Mouse (Mus musculus) embryonic facial prominence, embryonic 15.5 days (tissue): Measurements from ENCODE around the gene Eef1e1. TPM values are rescaled to one million over a fixed set of nuclear protein-coding genes. Genes with fewer than 3 reads are reported as not detected.
"Not testable (repeated sequence)": the region's sequence is repeated elsewhere in the genome, so short reads cannot be mapped to it uniquely, and the experiment has no call there.

Source experiments
- ATAC-seq: fragments of 200-750 bp; cut with Nextera tagmentation; 2 replicates; pipeline ENCODE4 v1.8.0; 2017; ENCODE audit warnings: low read depth, moderate TSS enrichment; ENCODE audit not compliant: insufficient number of reproducible peaks, low FRiP score, low TSS enrichment
- H3K27ac ChIP-seq: fragments of 300-500 bp; sonication (generic); replicated peaks from 2 replicates; pipeline ENCODE4 v1.5.1; 2015; ENCODE audit warnings: mild to moderate bottlenecking, inconsistent platforms
- H3K27me3 ChIP-seq: fragments of 300-500 bp; sonication (generic); 2 replicates; pipeline ENCODE4 v1.6.1; 2015; ENCODE audit warnings: inconsistent platforms
- H3K36me3 ChIP-seq: fragments of 300-500 bp; sonication (generic); 2 replicates; pipeline ENCODE4 v1.6.1; 2015; ENCODE audit warnings: mild to moderate bottlenecking, inconsistent platforms
- H3K4me1 ChIP-seq: fragments of 300-500 bp; sonication (generic); 2 replicates; pipeline ENCODE4 v1.6.1; 2015; ENCODE audit warnings: inconsistent platforms
- H3K4me2 ChIP-seq: fragments of 300-500 bp; sonication (generic); replicated peaks from 2 replicates; pipeline ENCODE4 v1.6.1; 2015; ENCODE audit warnings: mild to moderate bottlenecking, inconsistent platforms
- H3K4me3 ChIP-seq: fragments of 300-500 bp; sonication (generic); replicated peaks from 2 replicates; pipeline ENCODE4 v1.5.1; 2015; ENCODE audit warnings: mild to moderate bottlenecking, inconsistent platforms
- H3K9ac ChIP-seq: fragments of 300-500 bp; sonication (generic); 2 replicates; pipeline ENCODE4 v1.6.1; 2015; ENCODE audit warnings: inconsistent platforms
- H3K9me3 ChIP-seq: fragments of 300-500 bp; sonication (generic); replicated peaks from 2 replicates; pipeline ENCODE4 v1.6.1; 2016; ENCODE audit warnings: inconsistent platforms
- WGBS: fragments of 180-500 bp; shearing (Covaris S2); methylation state at CpG from one replicate; pipeline ENCODE4 v1.1.7; 2015; 5-methylcytosine and 5-hydroxymethylcytosine counted together
- polyA plus RNA-seq: library from polyadenylated mRNA; unstranded; fragments of >200 nt; fragmentation: Nextera tagmentation; extraction: Ambion mirVana; gene quantifications from 2 replicates; pipeline ENCODE4 v1.2.1, GENCODE M21; 2015

Gene Eef1e1
- polyA plus RNA-seq, 1 experiment from 2014 or later = 37.4 TPM

GRCm38 (mm10) chr13:38623296-38623695 lies 35.6 kb downstream of the Eef1e1 start:
- 89% methylated on average over 5 of the region's 5 CpGs for WGBS

GRCm38 (mm10) chr13:38618001-38618630 lies 40.7 kb downstream of the Eef1e1 start:
- H3K36me3 ChIP-seq, H3K4me1 ChIP-seq, ATAC-seq, H3K4me3 ChIP-seq, H3K27me3 ChIP-seq, H3K9me3 ChIP-seq, H3K9ac ChIP-seq, H3K27ac ChIP-seq, H3K4me2 ChIP-seq: not testable (repeated sequence)
- 43% methylated on average over 4 of the region's 4 CpGs for WGBS

More at GRCm38 (mm10) chr13:38623296-38623695, 35.6 kb downstream of the Eef1e1 start:
- no peak for ATAC-seq
- Histone ChIP-seq H3K27me3 (no peaks in the 10 kb centered on the region), H3K36me3 (no peaks in the 10 kb centered on the region), H3K4me2 (no peak overlapping the region), H3K9me3 (no peaks in the 10 kb centered on the region), H3K27ac (no peak overlapping the region), H3K4me1 (peaks cover 8% of the 10 kb centered on the region; the same call in 1 of the 2 replicates), H3K9ac (no peak overlapping the region), H3K4me3 (no peak overlapping the region)

- Histone ChIP-seq H3K36me3 (peaks cover 17% of the 10 kb centered on the region; the same call in 1 of the 2 replicates), H3K4me1 (0 out of 2 replicates have a peak, but pooled peaks cover 3% of the 10 kb centered on the region), H3K9ac (no peak overlapping the region), H3K9me3 (no peaks in the 10 kb centered on the region), H3K27me3 (no peaks in the 10 kb centered on the region), H3K4me2 (no peak overlapping the region), H3K4me3 (no peak overlapping the region), H3K27ac (no peak overlapping the region)
- WGBS = 77% methylated on average over 4 of the region's 4 CpGs
- ATAC-seq = no peak
These were observed 42.0 kb downstream of the Eef1e1 start for GRCm38 (mm10) chr13:38616887-38617286.

GRCm38 (mm10) chr13:38615656-38616055 lies 43.2 kb downstream of the Eef1e1 start:
- peaks cover 17% of the 10 kb centered on the region; the same call in 1 of the 2 replicates for H3K36me3 ChIP-seq
- no peak for ATAC-seq
- H3K27ac ChIP-seq = no peak overlapping the region
- WGBS = 86% methylated on average over 5 of the region's 5 CpGs
- no peak overlapping the region for H3K4me2 ChIP-seq
- H3K9ac ChIP-seq = no peak overlapping the region
- H3K9me3 ChIP-seq = no peaks in the 10 kb centered on the region
- H3K27me3 ChIP-seq = no peaks in the 10 kb centered on the region
- 0 out of 2 replicates have a peak, but pooled peaks cover 3% of the 10 kb centered on the region for H3K4me1 ChIP-seq
- no peak overlapping the region for H3K4me3 ChIP-seq

GRCm38 (mm10) chr13:38614298-38614697 lies 44.6 kb downstream of the Eef1e1 start:
- H3K9me3 ChIP-seq = no peaks in the 10 kb centered on the region
- ATAC-seq = no peak
- 36% methylated on average over 5 of the region's 5 CpGs for WGBS
- H3K9ac ChIP-seq = no peak overlapping the region
- H3K4me2 ChIP-seq = no peak overlapping the region
- peaks cover 17% of the 10 kb centered on the region; the same call in 1 of the 2 replicates for H3K36me3 ChIP-seq
- no peaks in the 10 kb centered on the region for H3K27me3 ChIP-seq
- no peak overlapping the region for H3K4me3 ChIP-seq
- 0 out of 2 replicates have a peak, but pooled peaks cover 3% of the 10 kb centered on the region for H3K4me1 ChIP-seq
- H3K27ac ChIP-seq = no peak overlapping the region

GRCm38 (mm10) chr13:38613583-38613982 lies 45.3 kb downstream of the Eef1e1 start:
- 88% methylated on average over 8 of the region's 8 CpGs for WGBS
- Histone ChIP-seq H3K27ac (no peak overlapping the region), H3K36me3 (peaks cover 17% of the 10 kb centered on the region; the same call in 1 of the 2 replicates), H3K9ac (no peak overlapping the region), H3K4me2 (no peak overlapping the region), H3K9me3 (no peaks in the 10 kb centered on the region), H3K27me3 (no peaks in the 10 kb centered on the region), H3K4me3 (no peak overlapping the region), H3K4me1 (0 out of 2 replicates have a peak, but pooled peaks cover 3% of the 10 kb centered on the region)
- ATAC-seq = no peak

- 0 out of 2 replicates have a peak, but pooled peaks cover 3% of the 10 kb centered on the region for H3K4me1 ChIP-seq
- H3K9ac ChIP-seq = no peak overlapping the region
- H3K27ac ChIP-seq = no peak overlapping the region
- peaks cover 17% of the 10 kb centered on the region; the same call in 1 of the 2 replicates for H3K36me3 ChIP-seq
- H3K27me3 ChIP-seq = no peaks in the 10 kb centered on the region
- H3K4me2 ChIP-seq = no peak overlapping the region
- H3K4me3 ChIP-seq = no peak overlapping the region
- ATAC-seq = no peak
- 84% methylated on average over 9 of the region's 9 CpGs for WGBS
- H3K9me3 ChIP-seq = no peaks in the 10 kb centered on the region
These were observed 46.2 kb downstream of the Eef1e1 start for GRCm38 (mm10) chr13:38612608-38613007.

- no peak overlapping the region for H3K4me3 ChIP-seq
- H3K27me3 ChIP-seq = no peaks in the 10 kb centered on the region
- no peak for ATAC-seq
- H3K27ac ChIP-seq = no peak overlapping the region
- H3K36me3 ChIP-seq = peaks cover 17% of the 10 kb centered on the region; the same call in 1 of the 2 replicates
- H3K4me1 ChIP-seq = 0 out of 2 replicates have a peak, but pooled peaks cover 3% of the 10 kb centered on the region
- H3K4me2 ChIP-seq = no peak overlapping the region
- 90% methylated on average over 4 of the region's 4 CpGs for WGBS
- no peak overlapping the region for H3K9ac ChIP-seq
- no peaks in the 10 kb centered on the region for H3K9me3 ChIP-seq
These were observed 46.7 kb downstream of the Eef1e1 start for GRCm38 (mm10) chr13:38612179-38612578.

- H3K9ac ChIP-seq = no peak overlapping the region
- H3K4me1 ChIP-seq = 0 out of 2 replicates have a peak, but pooled peaks cover 3% of the 10 kb centered on the region
- H3K9me3 ChIP-seq = no peaks in the 10 kb centered on the region
- H3K4me3 ChIP-seq = no peak overlapping the region
- no peak for ATAC-seq
- H3K36me3 ChIP-seq = peaks cover 8% of the 10 kb centered on the region; the same call in 1 of the 2 replicates
- no peaks in the 10 kb centered on the region for H3K27me3 ChIP-seq
- H3K4me2 ChIP-seq = no peak overlapping the region
- WGBS = 79% methylated on average over 6 of the region's 6 CpGs
- H3K27ac ChIP-seq = no peak overlapping the region
These were observed 48.5 kb downstream of the Eef1e1 start for GRCm38 (mm10) chr13:38610336-38610735.

- H3K4me2 ChIP-seq = no peak overlapping the region
- no peak overlapping the region for H3K9ac ChIP-seq
- peaks cover 10% of the 10 kb centered on the region for H3K36me3 ChIP-seq
- no peak overlapping the region for H3K4me3 ChIP-seq
- no peaks in the 10 kb centered on the region for H3K9me3 ChIP-seq
- ATAC-seq = no peak
- no peaks in the 10 kb centered on the region for H3K4me1 ChIP-seq
- H3K27me3 ChIP-seq = no peaks in the 10 kb centered on the region
- 91% methylated on average over 6 of the region's 6 CpGs for WGBS
- H3K27ac ChIP-seq = no peak overlapping the region
These were observed 51.7 kb downstream of the Eef1e1 start for GRCm38 (mm10) chr13:38607130-38607529.

GRCm38 (mm10) chr13:38605353-38605752 lies 53.5 kb downstream of the Eef1e1 start:
- Histone ChIP-seq H3K4me1 (no peaks in the 10 kb centered on the region), H3K9me3 (no peaks in the 10 kb centered on the region), H3K4me2 (no peak overlapping the region), H3K27me3 (no peaks in the 10 kb centered on the region), H3K36me3 (peaks cover 10% of the 10 kb centered on the region), H3K4me3 (no peak overlapping the region), H3K9ac (no peak overlapping the region), H3K27ac (no peak overlapping the region)
- WGBS = 77% methylated on average over 6 of the region's 6 CpGs
- no peak for ATAC-seq

GRCm38 (mm10) chr13:38602966-38603365 lies 55.9 kb downstream of the Eef1e1 start:
- Histone ChIP-seq H3K9me3 (no peaks in the 10 kb centered on the region), H3K36me3 (peaks cover 10% of the 10 kb centered on the region), H3K4me3 (no peak overlapping the region), H3K9ac (no peak overlapping the region), H3K27ac (no peak overlapping the region), H3K4me1 (no peaks in the 10 kb centered on the region), H3K27me3 (no peaks in the 10 kb centered on the region), H3K4me2 (no peak overlapping the region)
- no peak for ATAC-seq
- WGBS = 83% methylated on average over 13 of the region's 13 CpGs
